Mouse (Mus musculus): ENCODE data around the gene Znhit2.

Gene Znhit2

DNA sequence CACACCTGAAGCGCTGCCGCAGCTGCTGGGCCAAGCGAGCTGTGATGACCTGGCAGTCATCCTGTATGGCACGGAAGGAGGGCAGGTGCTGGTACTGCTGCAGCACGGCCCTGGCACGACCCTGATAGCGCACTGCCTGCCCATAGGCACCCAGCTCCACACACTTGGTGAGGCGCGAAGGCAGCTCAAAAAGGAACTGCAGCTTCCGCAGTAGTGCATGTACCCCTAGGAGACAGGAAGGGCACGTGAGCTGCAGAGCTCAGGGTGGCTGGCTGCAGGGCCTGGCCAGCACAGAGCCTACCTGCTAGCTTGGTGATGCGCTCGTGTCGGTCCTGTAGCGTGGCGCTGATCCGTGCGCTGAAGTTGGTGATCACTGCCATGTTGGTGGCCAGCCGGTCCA lies 10.3 kb downstream of the Znhit2 start:
- DNase-seq (ENCODE audit: low read depth): no peak

DNA sequence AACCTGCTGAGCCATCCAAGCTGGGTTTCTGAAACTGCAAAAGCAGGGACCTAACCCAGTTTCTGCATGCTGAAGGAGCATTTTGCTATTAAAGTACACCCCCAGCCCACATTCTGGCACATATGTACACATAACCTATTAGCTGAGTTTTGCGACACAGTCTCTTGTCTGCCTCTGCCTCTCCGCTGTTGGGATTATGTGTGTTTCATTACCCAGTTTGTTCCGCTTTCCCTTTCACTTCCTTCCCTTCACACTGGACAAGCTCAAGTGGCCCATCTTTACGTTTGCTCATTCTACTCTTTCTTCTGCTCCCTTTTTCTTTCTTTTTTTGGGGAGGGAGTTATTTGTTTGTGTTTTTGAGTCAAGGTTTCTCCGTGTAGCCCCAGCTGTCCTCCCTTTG lies 12.9 kb downstream of the Znhit2 start:
- no peak for DNase-seq (ENCODE audit: low read depth)

DNA sequence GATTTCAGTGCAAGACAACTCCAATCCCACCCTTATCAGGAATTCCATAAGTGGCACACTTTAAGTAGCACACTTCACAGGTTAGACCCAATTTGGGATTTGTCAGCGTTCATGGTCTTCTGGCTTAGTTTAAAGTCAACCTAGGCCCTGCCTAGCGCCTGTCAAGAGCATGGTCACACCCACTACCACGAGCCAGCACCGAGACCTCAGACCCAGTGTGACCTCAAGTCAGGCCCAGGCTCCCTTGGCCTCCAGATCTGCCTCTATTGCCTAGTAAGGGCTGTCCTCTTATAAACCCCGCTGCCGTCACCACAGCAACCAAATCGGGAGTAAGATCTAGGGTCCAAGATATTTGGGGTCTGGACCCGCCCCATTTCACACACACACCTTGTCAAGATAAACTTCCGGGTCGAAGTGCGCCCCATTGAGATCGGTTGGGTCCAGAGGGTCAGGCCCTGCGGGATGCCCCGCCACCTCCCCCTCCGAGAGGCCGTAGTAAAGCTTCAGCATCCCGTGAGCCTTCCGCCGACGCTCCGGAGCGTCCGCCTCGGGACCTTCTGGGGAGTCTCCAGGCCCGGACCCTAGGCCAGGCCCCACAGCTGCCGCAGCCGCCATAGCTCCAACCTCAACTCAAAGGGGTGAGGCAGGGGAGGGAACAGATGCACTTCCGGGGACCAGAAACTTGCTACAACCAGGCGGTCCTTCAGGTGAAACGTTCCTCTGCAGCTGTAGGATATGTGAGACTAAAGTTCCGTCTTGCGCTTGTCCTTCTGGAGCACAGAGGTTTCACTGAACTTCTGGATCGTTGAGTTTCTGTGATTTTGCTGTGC lies 15.8 kb downstream of the Znhit2 start, which contains the start of gene Vps51:
Gene Vps51, minus strand, starts transcription at position 668 of the 830 bp plus-strand sequence.
- DNase-seq (ENCODE audit: low read depth): peak; percentile 96

DNA sequence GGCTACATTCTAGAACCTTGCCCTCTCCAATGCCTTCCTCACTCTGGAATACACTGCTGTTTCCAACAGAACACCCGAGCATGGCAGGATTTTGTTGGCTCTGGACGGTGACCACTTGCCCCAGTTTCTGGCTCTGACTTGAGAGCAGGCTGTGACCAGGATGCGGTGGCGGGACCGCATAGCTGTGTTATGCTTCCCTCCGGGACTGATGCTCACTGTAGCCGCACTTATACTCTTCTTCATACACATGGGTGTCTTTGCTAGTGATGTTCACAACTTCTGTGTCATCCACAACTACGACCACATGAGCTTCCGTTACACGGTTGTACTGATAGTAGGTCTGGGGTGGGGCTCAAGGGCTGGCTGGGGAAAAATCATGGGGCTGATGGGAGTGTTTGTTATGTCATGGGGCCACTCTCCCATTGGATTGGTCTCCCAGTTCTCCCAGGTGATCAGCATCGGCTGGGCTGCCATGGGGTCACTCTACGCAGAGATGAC lies 19.0 kb downstream of the Znhit2 start, which contains the start of gene Tmem262:
Gene Tmem262, plus strand, starts transcription at position 51 of the 498 bp plus-strand sequence.
- DNase-seq (ENCODE audit: low read depth): no peak

DNA sequence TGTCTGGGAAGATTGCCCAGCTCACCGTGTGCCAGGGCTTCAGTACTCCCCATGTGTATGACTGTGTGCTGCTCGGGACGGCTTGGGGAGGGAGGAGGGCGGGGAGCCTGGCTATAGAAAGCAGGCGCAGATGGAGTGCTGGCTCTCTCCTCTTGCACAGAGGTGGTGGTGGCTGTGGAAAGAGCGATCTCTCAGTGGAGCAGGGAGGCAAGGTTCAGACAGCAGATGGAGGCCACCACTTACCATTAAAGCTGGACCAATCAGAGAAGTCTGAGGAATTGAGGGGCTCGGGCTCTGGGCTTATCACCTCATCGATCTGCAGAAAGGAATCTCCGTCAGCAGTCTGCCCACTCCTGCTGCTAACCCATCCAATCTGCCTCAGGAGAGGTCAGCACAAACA lies 21.2 kb downstream of the Znhit2 start, which contains the start of gene Gm28374:
Gene Gm28374, minus strand, starts transcription at position 101 of the 400 bp plus-strand sequence.
- DNase-seq (ENCODE audit: low read depth): no peak

DNA sequence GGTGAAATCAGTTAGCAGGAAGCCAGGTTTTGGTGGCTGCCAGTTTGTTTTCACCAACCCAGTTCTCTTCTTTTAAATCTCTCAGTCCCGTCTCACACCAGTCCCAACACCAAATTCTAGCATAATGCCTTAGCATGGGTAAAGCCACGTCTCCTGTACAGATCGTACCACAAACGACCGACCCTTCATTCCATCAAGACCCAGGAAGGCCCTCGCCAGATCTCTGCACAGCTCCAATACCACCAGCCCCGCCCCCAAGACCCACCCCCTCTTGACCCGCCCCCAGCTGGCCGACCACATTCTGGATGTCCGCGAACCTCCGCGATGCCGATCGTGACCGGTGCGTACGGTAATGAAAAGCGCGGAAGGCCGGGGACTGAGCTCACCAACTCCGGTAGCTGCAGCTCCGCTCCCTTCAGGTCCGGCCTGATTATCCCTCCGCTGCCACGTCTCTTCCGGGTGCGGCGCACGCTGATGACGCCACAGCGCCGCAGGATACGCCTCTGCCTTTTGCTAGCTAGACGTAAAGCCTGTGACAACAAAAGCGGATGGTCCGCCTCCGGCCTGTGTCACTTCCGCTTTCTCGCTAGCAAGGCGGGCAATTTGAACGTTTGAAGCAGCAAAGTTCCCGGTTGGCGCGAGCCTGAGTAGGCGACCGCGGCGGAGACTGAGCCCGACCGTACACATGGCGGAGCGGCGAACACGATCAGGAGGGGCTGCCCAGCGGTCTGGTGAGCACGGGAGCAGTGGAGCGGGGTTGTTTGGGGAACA lies 23.7 kb downstream of the Znhit2 start, which contains the start of the genes Zfpl1 and Cdca5:
Gene Zfpl1, minus strand, starts transcription at position 479 of the 771 bp plus-strand sequence.
Gene Cdca5, plus strand, starts transcription at position 506 of the 771 bp plus-strand sequence.
- DNase-seq (ENCODE audit: low read depth): peak; percentile 100

DNA sequence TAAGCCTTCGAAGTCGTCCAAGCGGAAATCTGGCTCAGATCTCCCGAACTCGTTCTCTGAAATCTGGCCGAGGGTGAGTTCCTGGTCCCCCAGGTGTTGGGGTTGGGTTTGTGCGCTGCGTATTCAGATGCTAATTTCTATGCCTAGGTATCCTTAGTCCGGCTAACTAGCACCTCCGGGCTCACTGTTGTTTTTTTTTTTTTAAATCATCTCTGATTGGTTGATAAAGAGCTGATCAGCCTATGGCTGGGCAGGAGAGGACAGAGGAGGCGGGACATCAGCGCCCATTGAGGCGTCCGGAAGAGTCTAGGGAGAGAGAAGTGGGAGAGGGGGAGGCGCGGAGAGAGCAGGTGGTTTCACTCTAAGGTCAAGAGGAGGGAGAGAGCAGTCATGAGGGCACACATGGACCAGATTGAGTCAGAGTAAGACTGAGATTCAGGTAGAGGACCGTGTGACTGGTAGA lies 24.5 kb downstream of the Znhit2 start:
- peak; percentile 87 for DNase-seq (ENCODE audit: low read depth)

DNA sequence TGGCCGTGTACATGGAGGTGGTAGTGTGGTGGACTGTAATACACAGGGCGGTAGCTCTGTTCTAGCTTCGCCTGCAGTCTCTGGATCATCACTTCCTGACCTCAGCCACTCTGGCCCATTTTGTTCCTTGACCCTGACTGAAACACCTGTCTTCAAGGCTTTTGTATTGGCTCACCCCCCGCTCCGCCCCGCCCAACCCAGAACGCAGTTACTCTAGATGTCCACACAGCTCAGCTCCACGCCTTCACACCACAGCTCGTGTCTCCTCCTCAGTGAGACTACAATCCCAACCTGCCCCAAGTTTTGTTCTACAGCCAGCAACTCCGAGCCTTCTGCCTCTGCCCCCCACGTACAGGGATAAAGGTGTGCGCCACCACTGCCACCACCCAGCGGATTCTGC lies 27.8 kb downstream of the Znhit2 start:
- DNase-seq (ENCODE audit: low read depth): no peak

DNA sequence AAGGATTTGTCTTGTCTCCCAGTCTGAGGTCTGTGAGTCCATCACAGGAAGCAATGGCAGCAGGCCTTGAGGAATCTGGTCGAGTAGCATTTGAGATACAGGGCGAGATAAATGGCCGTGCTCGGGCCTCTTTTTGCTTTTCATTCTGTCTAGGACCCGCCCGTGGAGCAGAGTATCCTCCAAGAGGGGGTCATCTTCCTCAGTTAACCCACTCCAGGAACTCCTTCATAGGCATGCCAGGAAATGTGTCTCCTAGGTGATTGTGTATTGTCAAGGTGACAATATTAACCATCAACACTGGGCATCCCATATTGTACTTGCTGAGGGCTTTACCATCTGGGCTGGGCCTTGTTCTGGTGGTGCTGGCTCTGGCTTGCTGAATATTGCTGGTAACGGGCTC lies 33.1 kb downstream of the Znhit2 start, which contains the start of gene AC131692.1:
Gene AC131692.1, plus strand, starts transcription at position 301 of the 400 bp plus-strand sequence.
- no peak for DNase-seq (ENCODE audit: low read depth)

DNA sequence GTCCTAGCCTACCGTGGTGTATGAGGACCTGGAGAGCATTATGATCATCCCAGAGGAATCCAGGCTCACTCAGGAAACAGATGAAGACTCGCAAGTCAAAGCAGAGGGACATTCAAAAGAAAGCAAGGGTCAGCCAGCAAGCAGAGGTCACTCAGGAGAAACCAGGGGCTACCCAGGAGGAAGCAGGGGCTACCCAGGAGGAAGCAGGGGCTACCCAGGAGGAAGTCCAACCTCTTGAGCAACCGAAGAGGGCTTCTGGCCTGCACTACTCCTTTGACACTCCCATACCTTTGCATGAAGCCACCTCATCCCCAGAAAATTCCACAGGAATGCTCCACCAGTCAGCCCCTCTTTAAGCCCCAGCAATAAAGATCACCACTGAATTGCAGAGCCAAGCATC lies 36.9 kb downstream of the Znhit2 start:
- DNase-seq (ENCODE audit: low read depth): no peak

DNA sequence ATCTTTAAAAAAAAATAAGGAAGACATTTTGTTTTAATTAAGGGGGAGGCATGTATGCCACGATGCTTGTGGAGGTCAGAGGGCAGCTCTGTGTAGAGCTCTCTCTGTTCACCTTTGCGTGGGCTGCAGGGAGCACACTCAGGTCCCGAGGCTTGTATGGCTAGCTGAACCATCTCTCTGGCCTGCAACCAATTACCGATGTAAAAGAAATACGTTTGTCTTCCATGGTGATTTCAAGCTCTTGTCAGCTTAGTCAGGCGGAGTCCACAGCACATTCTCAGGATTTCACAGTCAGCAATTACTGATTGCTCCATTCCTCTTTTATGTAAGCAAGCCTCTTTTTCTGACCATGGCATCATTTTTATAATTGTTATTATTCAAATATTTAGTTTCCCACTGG lies 40.2 kb downstream of the Znhit2 start:
- peak; percentile 71 for DNase-seq (ENCODE audit: low read depth)

DNA sequence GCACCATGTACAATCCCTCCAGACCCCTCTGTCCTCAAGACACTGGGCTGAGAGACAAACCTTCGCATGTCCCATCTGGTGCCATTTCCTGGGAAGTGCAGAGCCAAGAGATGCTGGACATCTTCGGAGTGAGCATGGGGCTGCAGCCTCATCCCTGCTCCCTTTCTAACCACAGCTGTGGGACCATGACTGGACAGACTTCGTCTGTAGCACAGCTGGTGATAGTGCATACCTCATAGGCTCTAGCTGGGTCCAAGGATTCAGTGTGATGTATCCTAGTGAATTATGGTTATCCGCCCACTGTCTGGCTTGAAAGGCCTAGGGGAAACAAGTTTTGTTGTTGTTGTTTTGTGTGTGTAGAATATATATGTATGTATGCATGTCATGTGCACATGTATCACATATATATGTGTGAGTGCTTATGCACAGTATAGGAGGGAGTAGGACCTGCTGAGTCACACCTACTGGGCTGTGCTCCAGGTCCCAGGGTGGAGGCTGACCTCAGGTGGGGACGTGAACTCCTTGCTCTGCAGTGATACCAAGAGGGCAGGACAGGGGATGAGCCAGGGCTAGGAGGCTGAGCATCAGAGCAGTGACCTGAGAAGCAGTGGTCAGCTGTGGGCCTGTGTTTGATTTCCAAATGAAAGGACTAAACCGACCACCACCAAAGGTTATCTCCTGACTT lies 41.3 kb downstream of the Znhit2 start:
- DNase-seq (ENCODE audit: low read depth): peak; percentile 35

DNA sequence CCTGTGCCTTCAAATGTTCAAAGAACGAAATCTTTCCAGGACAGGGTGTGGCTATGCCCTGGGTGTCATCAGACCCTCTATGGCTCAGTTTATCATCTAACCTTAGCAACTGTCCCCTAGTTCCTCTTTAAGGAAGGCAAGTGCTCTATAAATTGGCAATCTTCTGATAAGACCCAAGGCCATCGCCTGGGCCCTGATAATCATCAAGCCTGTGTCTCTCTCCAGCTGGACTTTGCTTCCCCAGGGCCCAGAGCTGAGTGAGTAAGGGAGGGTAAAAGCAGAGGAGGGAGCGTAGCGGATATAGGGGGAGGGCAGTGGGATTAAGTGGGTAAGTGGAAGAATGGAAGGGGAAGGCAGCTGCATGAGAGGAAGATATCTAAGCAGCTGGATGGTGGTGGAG lies 43.5 kb downstream of the Znhit2 start:
- DNase-seq (ENCODE audit: low read depth): no peak

DNA sequence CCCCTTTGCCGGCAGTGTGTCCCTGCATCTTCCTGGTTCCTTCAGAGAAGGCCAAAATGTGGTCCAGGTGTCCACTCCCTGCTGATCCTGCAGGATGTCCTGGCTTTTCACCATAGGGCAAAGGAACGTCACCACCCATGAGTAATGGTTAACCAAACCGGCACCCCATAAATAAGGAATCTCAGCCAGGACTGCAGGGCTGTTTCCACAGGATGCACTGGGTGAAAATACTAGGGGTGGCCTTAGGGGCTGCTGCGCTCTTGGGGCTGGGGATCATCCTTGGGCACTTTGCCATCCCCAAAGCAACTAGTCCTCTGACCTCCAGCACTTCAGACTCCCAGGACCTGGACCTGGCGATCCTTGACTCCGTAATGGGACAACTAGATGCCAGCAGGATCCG lies 44.6 kb downstream of the Znhit2 start, which contains the start of gene Naaladl1:
Gene Naaladl1, plus strand, starts transcription at position 197 of the 400 bp plus-strand sequence.
- no peak for DNase-seq (ENCODE audit: low read depth)
